Mouse (Mus musculus): ENCODE measurements around the gene Ficd. TPM values are rescaled to one million over a fixed set of nuclear protein-coding genes. Genes with fewer than 3 reads are reported as not detected.

Gene Ficd
- polyA plus RNA-seq (2015; fragmentation: Nextera tagmentation; extraction: Ambion mirVana): 5.5 and 6.0 TPM in 2 replicates

- H3K27ac ChIP-seq (replicated peaks): peak within 1 kb of the TSS; percentile 98
- peak within 1 kb of the TSS; percentile 84 for H3K4me2 ChIP-seq (replicated peaks; ENCODE audit: low read depth)
- WGBS: under 1% methylated on average over 56 of the region's 71 CpGs
- peak; percentile 71 for TF ChIP-seq EP300 (optimal IDR thresholded peaks at IDR 0.05)
- no peak for TF ChIP-seq CTCF (IDR thresholded peaks at IDR 0.05; ENCODE audit: low read depth)
- ATAC-seq (ENCODE audit: low FRiP score, low TSS enrichment) (peak; percentile 98), DNase-seq (ENCODE audit: low spot score) (peak; percentile 98)
- H3K36me3 ChIP-seq (ENCODE audit: control insufficient read depth, insufficient read depth, low read length): peaks cover 8% of the 10 kb centered on the region; the same call in 1 of the 2 replicates
- H3K27me3 ChIP-seq (ENCODE audit: control insufficient read depth, insufficient read depth, low read length): no peaks in the 10 kb centered on the region
- no peaks in the 10 kb centered on the region for H3K4me1 ChIP-seq (replicated peaks; ENCODE audit: control insufficient read depth, insufficient read depth)
- peak within 1 kb of the TSS; percentile 69 for H3K4me3 ChIP-seq (ENCODE audit: low read depth, low read length)
- H3K9me3 ChIP-seq (ENCODE audit: control insufficient read depth, low read length): no peaks in the 10 kb centered on the region
- H3K9ac ChIP-seq (ENCODE audit: low read length): peak within 1 kb of the TSS; percentile 79
Measured at GRCm38 (mm10) chr5:113735345-113736112, at the start of gene Ficd. TSS of gene Ficd (plus strand) at chr5:113735803.

GRCm38 (mm10) chr5:113687514-113687913 lies 48.1 kb upstream of the Ficd start:
- H3K4me3 ChIP-seq (ENCODE audit: low read depth, low read length): no peak overlapping the region
- no peaks in the 10 kb centered on the region for H3K36me3 ChIP-seq (ENCODE audit: control insufficient read depth, insufficient read depth, low read length)
- TF ChIP-seq EP300 (optimal IDR thresholded peaks at IDR 0.05) (no peak), CTCF (IDR thresholded peaks at IDR 0.05; ENCODE audit: low read depth) (no peak)
- ATAC-seq (ENCODE audit: low FRiP score, low TSS enrichment): no peak
- H3K27ac ChIP-seq (replicated peaks): no peak overlapping the region
- no peak overlapping the region for H3K9ac ChIP-seq (ENCODE audit: low read length)
- DNase-seq (ENCODE audit: low spot score): no peak
- WGBS: 70% methylated on average over 5 of the region's 5 CpGs
- H3K9me3 ChIP-seq (ENCODE audit: control insufficient read depth, low read length): no peaks in the 10 kb centered on the region
- no peak overlapping the region for H3K4me2 ChIP-seq (replicated peaks; ENCODE audit: low read depth)
- H3K4me1 ChIP-seq (replicated peaks; ENCODE audit: control insufficient read depth, insufficient read depth): no peaks in the 10 kb centered on the region
- H3K27me3 ChIP-seq (ENCODE audit: control insufficient read depth, insufficient read depth, low read length): no peaks in the 10 kb centered on the region

GRCm38 (mm10) chr5:113690069-113690548 lies 45.5 kb upstream of the Ficd start:
- Histone ChIP-seq H3K9me3 (ENCODE audit: control insufficient read depth, low read length) (no peaks in the 10 kb centered on the region), H3K4me3 (ENCODE audit: low read depth, low read length) (no peak overlapping the region), H3K36me3 (ENCODE audit: control insufficient read depth, insufficient read depth, low read length) (no peaks in the 10 kb centered on the region), H3K4me2 (replicated peaks; ENCODE audit: low read depth) (no peak overlapping the region), H3K9ac (ENCODE audit: low read length) (no peak overlapping the region), H3K27ac (replicated peaks) (no peak overlapping the region), H3K4me1 (replicated peaks; ENCODE audit: control insufficient read depth, insufficient read depth) (no peaks in the 10 kb centered on the region), H3K27me3 (ENCODE audit: control insufficient read depth, insufficient read depth, low read length) (no peaks in the 10 kb centered on the region)
- TF ChIP-seq EP300 (optimal IDR thresholded peaks at IDR 0.05) (no peak), CTCF (IDR thresholded peaks at IDR 0.05; ENCODE audit: low read depth) (no peak)
- ATAC-seq (ENCODE audit: low FRiP score, low TSS enrichment): no peak
- no peak for DNase-seq (ENCODE audit: low spot score)
- 78% methylated on average over 15 of the region's 15 CpGs for WGBS

GRCm38 (mm10) chr5:113690866-113691265 lies 44.7 kb upstream of the Ficd start:
- DNase-seq (ENCODE audit: low spot score): no peak
- H3K9me3 ChIP-seq (ENCODE audit: control insufficient read depth, low read length): no peaks in the 10 kb centered on the region
- WGBS: 85% methylated on average over 2 of the region's 2 CpGs
- ATAC-seq (ENCODE audit: low FRiP score, low TSS enrichment): no peak
- no peaks in the 10 kb centered on the region for H3K4me1 ChIP-seq (replicated peaks; ENCODE audit: control insufficient read depth, insufficient read depth)
- no peaks in the 10 kb centered on the region for H3K36me3 ChIP-seq (ENCODE audit: control insufficient read depth, insufficient read depth, low read length)
- no peak overlapping the region for H3K4me3 ChIP-seq (ENCODE audit: low read depth, low read length)
- H3K4me2 ChIP-seq (replicated peaks; ENCODE audit: low read depth): no peak overlapping the region
- H3K27ac ChIP-seq (replicated peaks): no peak overlapping the region
- no peaks in the 10 kb centered on the region for H3K27me3 ChIP-seq (ENCODE audit: control insufficient read depth, insufficient read depth, low read length)
- H3K9ac ChIP-seq (ENCODE audit: low read length): no peak overlapping the region
- TF ChIP-seq CTCF (IDR thresholded peaks at IDR 0.05; ENCODE audit: low read depth) (no peak), EP300 (optimal IDR thresholded peaks at IDR 0.05) (no peak)

GRCm38 (mm10) chr5:113693196-113693755 lies 42.3 kb upstream of the Ficd start:
- H3K4me3 ChIP-seq (ENCODE audit: low read depth, low read length): no peak overlapping the region
- no peak overlapping the region for H3K27ac ChIP-seq (replicated peaks)
- WGBS: 88% methylated on average over 8 of the region's 8 CpGs
- H3K9ac ChIP-seq (ENCODE audit: low read length): no peak overlapping the region
- no peaks in the 10 kb centered on the region for H3K27me3 ChIP-seq (ENCODE audit: control insufficient read depth, insufficient read depth, low read length)
- ATAC-seq (ENCODE audit: low FRiP score, low TSS enrichment) (no peak), DNase-seq (ENCODE audit: low spot score) (no peak)
- H3K4me2 ChIP-seq (replicated peaks; ENCODE audit: low read depth): no peak overlapping the region
- H3K36me3 ChIP-seq (ENCODE audit: control insufficient read depth, insufficient read depth, low read length): no peaks in the 10 kb centered on the region
- no peaks in the 10 kb centered on the region for H3K9me3 ChIP-seq (ENCODE audit: control insufficient read depth, low read length)
- H3K4me1 ChIP-seq (replicated peaks; ENCODE audit: control insufficient read depth, insufficient read depth): no peaks in the 10 kb centered on the region
- TF ChIP-seq EP300 (optimal IDR thresholded peaks at IDR 0.05) (no peak), CTCF (IDR thresholded peaks at IDR 0.05; ENCODE audit: low read depth) (no peak)

GRCm38 (mm10) chr5:113694000-113694399 lies 41.6 kb upstream of the Ficd start:
- ATAC-seq (ENCODE audit: low FRiP score, low TSS enrichment): no peak
- TF ChIP-seq EP300 (optimal IDR thresholded peaks at IDR 0.05): no peak
- H3K4me1 ChIP-seq (replicated peaks; ENCODE audit: control insufficient read depth, insufficient read depth): no peaks in the 10 kb centered on the region
- H3K36me3 ChIP-seq (ENCODE audit: control insufficient read depth, insufficient read depth, low read length): no peaks in the 10 kb centered on the region
- no peak overlapping the region for H3K27ac ChIP-seq (replicated peaks)
- H3K9me3 ChIP-seq (ENCODE audit: control insufficient read depth, low read length): no peaks in the 10 kb centered on the region
- 58% methylated on average over 4 of the region's 4 CpGs for WGBS
- no peak overlapping the region for H3K4me3 ChIP-seq (ENCODE audit: low read depth, low read length)
- H3K9ac ChIP-seq (ENCODE audit: low read length): no peak overlapping the region
- no peaks in the 10 kb centered on the region for H3K27me3 ChIP-seq (ENCODE audit: control insufficient read depth, insufficient read depth, low read length)
- no peak overlapping the region for H3K4me2 ChIP-seq (replicated peaks; ENCODE audit: low read depth)
- DNase-seq (ENCODE audit: low spot score): no peak
